Mouse (Mus musculus): ENCODE measurements around the gene Zc3h13.
A peak's percentile ranks its signal among the peaks of the same experiment; 100 is the strongest.

The Zc3h13 gene

GRCm38 (mm10) chr14:75320269-75320668, 36.1 kb downstream of the Zc3h13 start:
- peak; percentile 34 for DNase-seq (ENCODE audit: low read depth, low spot score)

GRCm38 (mm10) chr14:75323354-75323753, 39.2 kb downstream of the Zc3h13 start:
- no peak for DNase-seq (ENCODE audit: low read depth, low spot score)

- DNase-seq (ENCODE audit: low read depth, low spot score) = no peak
These were observed 43.9 kb downstream of the Zc3h13 start for GRCm38 (mm10) chr14:75328062-75328461.

- DNase-seq (ENCODE audit: low read depth, low spot score) = peak; percentile 38
These were observed 46.4 kb downstream of the Zc3h13 start for GRCm38 (mm10) chr14:75330621-75331020.

GRCm38 (mm10) chr14:75334321-75334720, 50.1 kb downstream of the Zc3h13 start:
- DNase-seq (ENCODE audit: low read depth, low spot score) = no peak

- DNase-seq (ENCODE audit: low read depth, low spot score) = no peak
These were observed 53.7 kb downstream of the Zc3h13 start for GRCm38 (mm10) chr14:75337884-75338283.

- no peak for DNase-seq (ENCODE audit: low read depth, low spot score)
These were observed 61.9 kb downstream of the Zc3h13 start for GRCm38 (mm10) chr14:75346041-75346440.

- no peak for DNase-seq (ENCODE audit: low read depth, low spot score)
These were observed 67.5 kb downstream of the Zc3h13 start for GRCm38 (mm10) chr14:75351626-75352025.

GRCm38 (mm10) chr14:75363316-75363715, 79.1 kb downstream of the Zc3h13 start:
- no peak for DNase-seq (ENCODE audit: low read depth, low spot score)

GRCm38 (mm10) chr14:75365301-75366035, 81.3 kb downstream of the Zc3h13 start:
- DNase-seq (ENCODE audit: low read depth, low spot score) = no peak

GRCm38 (mm10) chr14:75366741-75367140, 82.6 kb downstream of the Zc3h13 start:
- no peak for DNase-seq (ENCODE audit: low read depth, low spot score)

GRCm38 (mm10) chr14:75367503-75367902, 83.3 kb downstream of the Zc3h13 start:
- no peak for DNase-seq (ENCODE audit: low read depth, low spot score)

- DNase-seq (ENCODE audit: low read depth, low spot score) = no peak
These were observed 85.7 kb downstream of the Zc3h13 start for GRCm38 (mm10) chr14:75369880-75370279.

GRCm38 (mm10) chr14:75375006-75375598, 90.9 kb downstream of the Zc3h13 start:
- DNase-seq (ENCODE audit: low read depth, low spot score) = no peak

- no peak for DNase-seq (ENCODE audit: low read depth, low spot score)
These were observed 92.1 kb downstream of the Zc3h13 start for GRCm38 (mm10) chr14:75376256-75376655.

- no peak for DNase-seq (ENCODE audit: low read depth, low spot score)
These were observed 93.4 kb downstream of the Zc3h13 start for GRCm38 (mm10) chr14:75377612-75378011.
